Mouse (Mus musculus) neutrophil, adult 5-6 weeks (primary cell): ENCODE results near the gene Pim3. TPM values are rescaled to one million over a fixed set of nuclear protein-coding genes. Genes with fewer than 3 reads are reported as not detected.
"Not testable (repeated sequence)": the region's sequence is repeated elsewhere in the genome, so short reads cannot be mapped to it uniquely, and the experiment has no call there.

ENCODE experiments used
- ATAC-seq: fragments of 151-379, 151-347 bp; 2 replicates; pipeline ENCODE4 v1.8.0; 2017; ENCODE audit warnings: mild to moderate bottlenecking, moderate TSS enrichment; ENCODE audit not compliant: insufficient number of reproducible peaks, poor library complexity, low FRiP score, severe bottlenecking; ENCODE audit errors: extremely low read depth
- total RNA-seq: library from RNA; stranded (forward); fragments of 200-1000 nt; gene quantifications from 2 replicates; pipeline ENCODE4 v1.2.3, GENCODE M21; 2017

The Pim3 gene
- 12.2 and 19.4 TPM in 2 replicates for total RNA-seq

- ATAC-seq, result peak; percentile 86
Observed at GRCm38 (mm10) chr15:88861772-88862622, at the start of gene Pim3. Gene Pim3, plus strand, starts transcription at chr15:88862186.

DNA sequence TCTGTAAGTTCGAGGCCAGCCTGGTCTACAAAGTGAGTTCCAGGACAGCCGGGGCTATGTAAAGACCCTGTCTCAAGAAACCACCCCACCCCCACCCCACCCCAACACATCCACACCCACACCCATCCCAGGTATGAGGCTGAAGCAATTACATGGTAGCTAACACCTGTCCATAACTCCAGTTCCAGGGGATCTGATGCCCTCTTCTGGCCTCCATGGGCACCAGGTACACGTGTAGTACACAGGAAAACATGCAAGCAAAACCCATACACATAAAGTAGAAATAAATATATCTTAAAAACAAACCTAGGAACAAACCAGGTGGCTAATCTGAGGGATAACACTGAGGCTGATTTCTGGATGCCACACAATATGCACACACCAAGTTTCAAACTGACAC, 48.7 kb upstream of the Pim3 start:
- no peak for ATAC-seq

DNA sequence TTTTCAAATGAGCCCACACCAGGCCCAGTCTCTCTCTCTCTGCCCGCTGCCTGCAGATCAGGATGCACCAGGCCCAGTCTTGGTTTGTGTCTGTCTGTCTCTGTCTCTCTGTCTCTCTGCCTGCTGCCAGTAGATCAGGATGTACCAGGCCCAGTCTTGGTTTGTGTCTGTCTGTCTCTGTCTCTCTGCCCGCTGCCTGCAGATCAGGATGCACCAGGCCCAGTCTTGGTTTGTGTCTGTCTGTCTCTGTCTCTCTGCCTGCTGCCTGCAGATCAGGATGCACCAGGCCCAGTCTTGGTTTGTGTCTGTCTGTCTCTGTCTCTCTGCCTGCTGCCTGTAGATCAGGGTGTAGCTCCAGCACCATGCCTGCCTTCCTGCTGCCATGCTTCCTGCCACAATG, 48.1 kb upstream of the Pim3 start:
- not testable (repeated sequence) for ATAC-seq

DNA sequence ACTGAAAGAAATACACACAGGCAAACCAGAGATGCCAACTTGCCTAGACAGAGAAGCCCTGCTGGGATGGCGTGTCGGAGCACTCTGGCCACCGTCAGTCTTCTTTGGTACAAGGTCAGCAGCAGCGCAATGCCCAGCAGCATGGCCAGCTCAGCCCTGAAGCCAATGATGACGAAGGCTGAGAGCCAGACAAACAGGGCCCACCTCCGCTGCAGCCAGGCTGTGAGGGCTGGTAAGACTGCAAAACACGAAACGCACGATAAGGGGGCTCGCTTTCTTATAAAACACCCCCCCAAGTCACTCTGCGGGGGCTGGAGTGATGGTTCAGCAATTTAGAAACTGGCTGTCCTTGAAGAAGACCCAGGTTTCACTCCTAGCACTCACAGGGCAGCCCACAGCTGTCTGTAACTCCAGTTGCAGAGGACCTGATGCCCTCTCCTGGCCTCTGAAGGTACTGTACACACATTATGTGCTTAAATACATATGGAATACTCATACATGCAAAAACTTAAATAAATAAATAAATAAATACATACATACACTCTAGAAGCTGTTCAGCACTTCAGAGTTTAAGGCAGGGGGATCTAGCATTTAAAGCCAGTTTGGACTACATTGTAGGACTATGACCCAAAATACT, 47.5 kb upstream of the Pim3 start:
- ATAC-seq, result no peak

DNA sequence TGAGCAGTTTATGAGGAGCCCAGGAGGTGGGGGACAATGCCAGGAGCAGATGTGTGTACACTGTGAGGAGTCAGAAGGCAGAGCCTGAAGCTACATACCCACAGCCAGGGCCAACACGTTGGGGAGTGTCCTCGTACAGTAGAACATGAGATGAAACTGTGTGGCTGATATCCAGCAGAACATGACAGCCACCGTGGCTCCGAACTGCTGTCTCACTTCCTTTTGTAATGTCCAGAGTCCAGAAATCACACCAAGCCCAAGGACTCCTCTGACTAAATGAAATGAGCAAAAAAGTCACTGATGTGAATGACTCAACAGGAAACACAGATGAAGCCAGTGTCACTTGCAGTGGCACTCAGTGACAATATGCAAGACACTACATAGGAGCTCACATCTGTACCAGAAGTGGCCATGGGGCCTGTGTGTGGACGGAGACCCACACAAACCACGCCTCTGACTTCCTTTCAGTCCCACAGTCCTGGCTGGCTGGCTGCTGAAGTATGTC, 46.7 kb upstream of the Pim3 start:
- no peak for ATAC-seq

GRCm38 (mm10) chr15:88819026-88819905, 42.7 kb upstream of the Pim3 start, which contains the start of the genes Alg12 and Creld2:
Gene Alg12, minus strand, starts transcription at chr15:88819318.
Gene Creld2, plus strand, starts transcription at chr15:88819646.
- ATAC-seq, result peak; percentile 95

DNA sequence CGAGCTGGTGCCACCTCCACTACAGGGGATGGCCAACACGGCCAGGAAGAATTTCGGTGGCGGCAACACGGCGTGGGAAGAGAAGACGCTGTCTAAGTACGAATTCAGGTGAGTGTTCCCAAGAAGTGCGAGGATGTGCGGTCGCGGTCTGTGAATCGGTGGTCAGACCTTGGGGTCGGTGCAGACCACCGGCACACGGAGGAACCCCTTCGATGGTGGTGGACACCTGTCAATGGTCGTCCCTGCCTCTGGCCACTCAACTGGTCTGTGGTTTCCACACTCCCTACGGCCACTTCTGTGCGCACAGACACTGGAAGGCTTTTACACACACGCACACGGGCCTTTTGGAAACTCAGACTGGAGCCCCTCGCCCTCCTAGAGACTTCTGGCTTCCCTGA, 42.1 kb upstream of the Pim3 start:
- no peak for ATAC-seq

- no peak for ATAC-seq
Observed at GRCm38 (mm10) chr15:88821403-88821802, 40.6 kb upstream of the Pim3 start.

DNA sequence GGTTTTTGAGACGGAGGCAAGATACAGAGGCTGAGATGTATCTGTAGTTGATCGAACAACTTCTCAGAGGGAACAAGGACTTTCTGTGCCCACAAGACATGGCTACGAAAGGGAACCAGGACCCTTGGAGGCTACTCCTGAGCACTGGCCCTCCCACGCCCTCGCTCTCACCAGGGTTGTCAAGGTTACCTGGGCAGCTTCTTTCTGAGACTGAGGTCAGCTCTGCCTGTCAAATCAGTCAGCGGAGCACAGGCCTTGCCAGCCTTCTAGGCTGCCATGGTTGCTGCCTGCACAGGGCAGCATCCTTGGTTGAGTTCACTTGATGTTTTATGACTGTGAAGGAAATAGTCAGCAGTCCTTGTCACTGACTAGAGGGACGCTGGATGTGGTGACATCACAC, 39.5 kb upstream of the Pim3 start:
- ATAC-seq, result no peak

- ATAC-seq, result no peak
Observed at GRCm38 (mm10) chr15:88823376-88823775, 38.6 kb upstream of the Pim3 start.

- ATAC-seq, result no peak
Observed at GRCm38 (mm10) chr15:88827466-88827865, 34.5 kb upstream of the Pim3 start.

DNA sequence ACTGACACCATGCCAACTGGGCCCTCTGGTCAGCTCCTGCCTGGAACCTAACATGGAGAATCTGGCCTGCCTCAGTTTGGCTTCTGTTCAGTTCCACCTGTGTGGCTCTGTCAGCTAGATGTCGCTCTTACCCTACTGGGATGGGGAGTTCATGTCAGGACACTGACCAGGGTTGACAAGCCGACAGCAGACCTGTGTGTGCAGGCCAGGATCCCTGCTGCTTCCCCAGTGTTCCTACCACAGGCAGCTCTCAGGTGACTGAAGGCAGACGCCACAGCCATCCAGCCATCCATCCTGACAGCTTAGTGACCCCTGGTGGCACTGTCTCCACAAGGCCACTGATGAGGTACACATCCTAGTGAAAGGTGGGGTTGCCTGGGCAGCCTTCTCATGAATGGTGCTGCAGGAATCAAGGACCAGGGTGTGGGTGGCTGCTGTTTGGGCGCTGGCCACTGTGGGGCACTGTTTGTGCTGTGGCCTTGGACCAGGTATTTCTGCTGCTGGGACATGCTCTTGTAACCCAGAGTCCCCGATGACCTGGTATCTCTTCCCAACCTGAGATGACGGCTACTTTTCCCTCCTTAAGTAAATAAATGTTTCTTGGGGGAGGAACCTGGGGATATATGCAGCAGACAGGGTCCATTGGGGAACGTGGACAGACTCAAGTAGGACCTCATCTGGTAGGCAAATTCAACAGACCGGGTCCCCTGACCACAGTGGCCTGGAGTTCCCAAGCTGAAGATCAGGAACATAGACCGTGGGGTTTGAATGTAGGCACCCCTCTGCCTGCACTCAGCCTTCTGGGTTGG, 33.8 kb upstream of the Pim3 start:
- peak; percentile 27; the same call in 1 of the 2 replicates for ATAC-seq

- peak; percentile 77 for ATAC-seq
Observed at GRCm38 (mm10) chr15:88828800-88829705, 32.9 kb upstream of the Pim3 start.

DNA sequence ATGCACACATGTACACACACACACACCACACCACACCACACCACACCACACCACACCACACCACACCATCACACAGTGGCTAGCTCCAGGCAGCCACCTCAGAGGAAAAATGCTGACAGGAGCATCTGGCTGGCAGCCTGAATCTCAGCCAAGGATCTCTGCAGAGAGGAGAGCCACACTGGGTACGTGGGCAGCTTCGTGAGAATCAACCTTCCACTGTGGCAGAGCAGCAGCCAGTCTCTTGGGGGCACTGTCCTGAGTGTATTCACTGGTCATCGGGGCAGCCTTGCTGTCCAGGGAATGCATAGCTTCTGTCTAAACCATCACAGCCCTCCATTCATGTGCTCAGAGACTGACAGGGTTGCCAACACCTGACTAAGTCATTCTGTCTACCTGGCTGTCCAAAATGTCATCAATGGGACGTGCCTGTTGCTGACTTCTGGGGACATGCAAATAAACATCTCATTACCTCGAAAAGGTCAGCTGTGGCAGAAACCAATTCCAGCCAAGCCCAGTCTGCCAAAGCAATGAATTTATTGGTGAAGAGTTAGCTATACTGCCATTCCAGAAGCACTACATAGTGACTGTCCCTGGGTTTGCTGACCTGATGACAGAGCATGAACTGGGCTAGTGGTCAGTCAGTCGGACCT, 32.1 kb upstream of the Pim3 start:
- ATAC-seq, result no peak

DNA sequence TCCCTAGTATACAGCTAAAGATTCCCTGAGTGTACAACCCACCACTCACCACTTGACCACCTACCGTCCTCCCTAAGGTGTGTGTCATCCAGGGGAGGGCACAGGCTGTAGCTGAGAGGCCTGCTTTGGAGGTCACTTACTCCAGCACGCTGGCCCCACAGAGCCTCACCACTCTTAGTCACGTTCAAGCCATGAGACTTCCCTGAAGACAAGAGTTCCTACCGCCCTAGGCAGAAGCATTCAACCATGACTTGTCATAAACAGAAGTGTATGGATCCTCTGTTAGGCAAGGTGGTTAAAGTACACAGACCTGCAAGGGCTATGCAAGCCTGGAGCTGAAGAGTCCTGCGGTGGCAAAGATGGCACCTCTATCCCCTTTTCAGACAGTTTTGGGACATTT, 31.3 kb upstream of the Pim3 start:
- ATAC-seq, result no peak

DNA sequence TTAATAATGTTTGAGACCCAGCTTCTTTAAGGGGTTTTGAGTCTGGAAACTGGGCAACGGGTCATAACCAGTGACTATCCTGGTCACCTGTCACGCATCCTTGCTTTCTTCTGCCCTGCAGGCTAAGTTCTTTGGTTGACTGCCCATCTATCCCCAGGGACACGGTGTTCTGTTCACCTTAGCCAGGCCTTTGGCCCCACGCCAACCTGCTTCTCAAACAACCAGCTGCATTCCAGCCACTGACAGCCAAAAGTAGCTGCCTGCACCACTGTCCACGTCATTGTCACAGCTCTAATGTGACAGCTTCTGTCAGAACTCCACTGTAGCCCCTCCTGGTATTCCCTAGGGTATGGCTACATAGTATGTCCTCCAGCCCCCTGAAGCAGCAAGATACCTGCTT, 30.5 kb upstream of the Pim3 start:
- no peak for ATAC-seq

- ATAC-seq, result no peak
Observed at GRCm38 (mm10) chr15:88832536-88832935, 29.4 kb upstream of the Pim3 start.
